Mouse (Mus musculus) forebrain, embryonic 15.5 days (tissue): ENCODE data around the gene Gm29735. TPM values are rescaled to one million over a fixed set of nuclear protein-coding genes. Genes with fewer than 3 reads are reported as not detected.

Experiments
- polyA plus RNA-seq: library from polyadenylated mRNA; unstranded; fragments of >200 nt; fragmentation: Nextera tagmentation; extraction: Ambion mirVana; gene quantifications from 2 replicates; pipeline ENCODE4 v1.2.1, GENCODE M21; 2015

Gene Gm29735
- polyA plus RNA-seq, 1 experiment from 2014 or later = not detected

Other genes starting within 250 kb of the Gm29735 start
- gene Tollip, start 238.6 kb downstream of the Gm29735 start, polyA plus RNA-seq = 84.4 and 87.9 TPM in 2 replicates
- 23.1 and 25.8 TPM in 2 replicates for gene Brsk2, start 207.4 kb downstream of the Gm29735 start, polyA plus RNA-seq
- 52.5 and 54.3 TPM in 2 replicates for gene Mob2, start 96.0 kb downstream of the Gm29735 start, polyA plus RNA-seq
- gene Dusp8, start 61.3 kb downstream of the Gm29735 start, polyA plus RNA-seq = 90.8 and 93.5 TPM in 2 replicates
- gene Gm45618, start 36.4 kb downstream of the Gm29735 start, polyA plus RNA-seq = 0.60 TPM in 1 of 2 replicates, not detected in the other
- gene Gm39115, start 21.1 kb downstream of the Gm29735 start, polyA plus RNA-seq = not detected in 2 replicates
- gene Gm45337, start 12.5 kb downstream of the Gm29735 start, polyA plus RNA-seq = not detected in 2 replicates
- gene Gm4553, start 8.6 kb upstream of the Gm29735 start, polyA plus RNA-seq = not detected in 2 replicates
- gene Krtap5-2, start 18.9 kb upstream of the Gm29735 start, polyA plus RNA-seq = not detected in 2 replicates
- not detected in 2 replicates for gene Gm10153, start 33.3 kb upstream of the Gm29735 start, polyA plus RNA-seq
- gene Krtap5-3, start 44.3 kb upstream of the Gm29735 start, polyA plus RNA-seq = not detected in 2 replicates
- gene Gm7579, start 54.7 kb upstream of the Gm29735 start, polyA plus RNA-seq = not detected in 2 replicates
- not detected in 2 replicates for gene Krtap5-5, start 72.9 kb upstream of the Gm29735 start, polyA plus RNA-seq
- not detected in 2 replicates for gene Gm40460, start 84.0 kb upstream of the Gm29735 start, polyA plus RNA-seq
- not detected in 2 replicates for gene Gm2431, start 101.2 kb upstream of the Gm29735 start, polyA plus RNA-seq
- gene Gm4559, start 117.2 kb upstream of the Gm29735 start, polyA plus RNA-seq = not detected in 2 replicates
- gene Krtap5-1, start 140.0 kb upstream of the Gm29735 start, polyA plus RNA-seq = not detected in 2 replicates
- not detected in 2 replicates for gene Krtap5-4, start 146.4 kb upstream of the Gm29735 start, polyA plus RNA-seq
- 2.4 and 3.1 TPM in 2 replicates for gene Ifitm10, start 216.6 kb upstream of the Gm29735 start, polyA plus RNA-seq
- 1.0 and 3.0 TPM in 2 replicates for gene Gm49369, start 225.6 kb upstream of the Gm29735 start, polyA plus RNA-seq
- gene Ctsd, start 230.9 kb upstream of the Gm29735 start, polyA plus RNA-seq = 195 and 218 TPM in 2 replicates